Mouse (Mus musculus) liver, embryonic 12.5 days (tissue): ENCODE data around the gene Spats1. TPM values are rescaled to one million over a fixed set of nuclear protein-coding genes. Genes with fewer than 3 reads are reported as not detected.
A peak's percentile ranks its signal among the peaks of the same experiment; 100 is the strongest.

Experiments
- ATAC-seq: fragments of 200-750 bp; cut with Nextera tagmentation; 2 replicates; pipeline ENCODE4 v1.8.0; 2017; ENCODE audit warnings: moderate number of reproducible peaks, mild to moderate bottlenecking, moderate library complexity
- H3K27ac ChIP-seq: fragments of 300-500 bp; sonication (generic); 2 replicates; pipeline ENCODE4 v1.5.1; 2016; ENCODE audit warnings: mild to moderate bottlenecking
- H3K27me3 ChIP-seq: fragments of 300-500 bp; sonication (generic); replicated peaks from 2 replicates; pipeline ENCODE4 v1.6.1; 2016; ENCODE audit warnings: mild to moderate bottlenecking, moderate library complexity
- H3K36me3 ChIP-seq: fragments of 300-500 bp; sonication (generic); 2 replicates; pipeline ENCODE4 v1.6.1; 2016; ENCODE audit warnings: mild to moderate bottlenecking, moderate library complexity
- H3K4me1 ChIP-seq: fragments of 300-500 bp; sonication (generic); 2 replicates; pipeline ENCODE4 v1.6.1; 2016
- H3K4me2 ChIP-seq: fragments of 300-500 bp; sonication (generic); 2 replicates; pipeline ENCODE4 v1.6.1; 2016; ENCODE audit warnings: mild to moderate bottlenecking, moderate library complexity
- H3K4me3 ChIP-seq: fragments of 300-500 bp; sonication (generic); 2 replicates; pipeline ENCODE4 v1.5.1; 2016; ENCODE audit warnings: mild to moderate bottlenecking, moderate library complexity
- H3K9ac ChIP-seq: fragments of 300-500 bp; sonication (generic); 2 replicates; pipeline ENCODE4 v1.6.1; 2016; ENCODE audit warnings: mild to moderate bottlenecking, moderate library complexity
- H3K9me3 ChIP-seq: fragments of 300-500 bp; sonication (generic); replicated peaks from 2 replicates; pipeline ENCODE4 v1.6.1; 2016; ENCODE audit warnings: mild to moderate bottlenecking, moderate library complexity
- WGBS: fragments of 180-500 bp; shearing (Covaris S2); methylation state at CpG from one replicate; pipeline ENCODE4 v1.1.7; 2016; ENCODE audit not compliant: insufficient replicate concordance; 5-methylcytosine and 5-hydroxymethylcytosine counted together
- polyA plus RNA-seq: library from polyadenylated mRNA; unstranded; fragments of >200 nt; fragmentation: Nextera tagmentation; extraction: Ambion mirVana; gene quantifications from 2 replicates; pipeline ENCODE4 v1.2.1, GENCODE M21; 2016

The Spats1 gene
- polyA plus RNA-seq, 1 experiment from 2014 or later: 0.24 TPM

- no peak overlapping the region for H3K27ac ChIP-seq
- no peak overlapping the region for H3K9ac ChIP-seq
- H3K4me1 ChIP-seq: no peaks in the 10 kb centered on the region
- H3K4me2 ChIP-seq: no peak overlapping the region
- peaks cover 30% of the 10 kb centered on the region for H3K27me3 ChIP-seq
- no peak for ATAC-seq
- WGBS: 70% methylated on average over 23 of the region's 23 CpGs
- no peaks in the 10 kb centered on the region for H3K9me3 ChIP-seq
- H3K4me3 ChIP-seq: no peak overlapping the region
- no peaks in the 10 kb centered on the region for H3K36me3 ChIP-seq
Observed at GRCm38 (mm10) chr17:45488321-45489254, 13.4 kb upstream of the Spats1 start.

- no peak overlapping the region for H3K4me2 ChIP-seq
- H3K4me1 ChIP-seq: no peaks in the 10 kb centered on the region
- ATAC-seq: no peak
- peaks cover 19% of the 10 kb centered on the region for H3K27me3 ChIP-seq
- H3K36me3 ChIP-seq: no peaks in the 10 kb centered on the region
- H3K9me3 ChIP-seq: no peaks in the 10 kb centered on the region
- H3K9ac ChIP-seq: no peak overlapping the region
- H3K4me3 ChIP-seq: no peak overlapping the region
- WGBS: 11% methylated on average over 5 of the region's 5 CpGs
- H3K27ac ChIP-seq: no peak overlapping the region
Observed at GRCm38 (mm10) chr17:45487216-45487615, 12.0 kb upstream of the Spats1 start.

- Histone ChIP-seq H3K9ac (no peak overlapping the region), H3K4me2 (no peak overlapping the region), H3K27ac (no peak overlapping the region), H3K4me3 (no peak overlapping the region), H3K36me3 (no peaks in the 10 kb centered on the region), H3K9me3 (no peaks in the 10 kb centered on the region), H3K27me3 (peaks cover 15% of the 10 kb centered on the region), H3K4me1 (no peaks in the 10 kb centered on the region)
- 62% methylated on average over 7 of the region's 7 CpGs for WGBS
- ATAC-seq: no peak
Observed at GRCm38 (mm10) chr17:45485581-45485980, 10.4 kb upstream of the Spats1 start.

GRCm38 (mm10) chr17:45480429-45480828 lies 5.2 kb upstream of the Spats1 start:
- Histone ChIP-seq H3K36me3 (no peaks in the 10 kb centered on the region), H3K9ac (no peak overlapping the region), H3K9me3 (no peaks in the 10 kb centered on the region), H3K27ac (no peak overlapping the region), H3K27me3 (peaks cover 36% of the 10 kb centered on the region), H3K4me1 (no peaks in the 10 kb centered on the region), H3K4me3 (no peak overlapping the region), H3K4me2 (no peak overlapping the region)
- WGBS: 17% methylated on average over 2 of the region's 2 CpGs
- no peak for ATAC-seq

GRCm38 (mm10) chr17:45478234-45478825 lies 3.1 kb upstream of the Spats1 start:
- Histone ChIP-seq H3K27ac (no peak overlapping the region), H3K4me3 (no peak overlapping the region), H3K36me3 (no peaks in the 10 kb centered on the region), H3K9ac (no peak overlapping the region), H3K27me3 (peaks cover 50% of the 10 kb centered on the region), H3K4me1 (peaks cover 7% of the 10 kb centered on the region; the same call in 1 of the 2 replicates), H3K9me3 (no peaks in the 10 kb centered on the region), H3K4me2 (peak overlapping the region; percentile 33)
- 5% methylated on average over 12 of the region's 12 CpGs for WGBS
- ATAC-seq: no peak

- H3K4me2 ChIP-seq: peak overlapping the region; percentile 67
- WGBS: 59% methylated on average over 8 of the region's 8 CpGs
- no peaks in the 10 kb centered on the region for H3K36me3 ChIP-seq
- H3K4me1 ChIP-seq: peaks cover 7% of the 10 kb centered on the region; the same call in 1 of the 2 replicates
- no peak for ATAC-seq
- H3K27ac ChIP-seq: no peak overlapping the region
- H3K9ac ChIP-seq: no peak overlapping the region
- H3K4me3 ChIP-seq: peak overlapping the region; percentile 45; the same call in 1 of the 2 replicates
- no peaks in the 10 kb centered on the region for H3K9me3 ChIP-seq
- peaks cover 48% of the 10 kb centered on the region for H3K27me3 ChIP-seq
Observed at GRCm38 (mm10) chr17:45474146-45474545, 1.1 kb downstream of the Spats1 start.

GRCm38 (mm10) chr17:45473667-45474066 lies 1.5 kb downstream of the Spats1 start:
- ATAC-seq: no peak
- Histone ChIP-seq H3K27me3 (peaks cover 45% of the 10 kb centered on the region), H3K27ac (no peak overlapping the region)

GRCm38 (mm10) chr17:45470726-45471125 lies 4.5 kb downstream of the Spats1 start:
- H3K27ac ChIP-seq: no peak overlapping the region
- H3K4me3 ChIP-seq: no peak overlapping the region
- 55% methylated on average over 7 of the region's 7 CpGs for WGBS
- peaks cover 3% of the 10 kb centered on the region for H3K9me3 ChIP-seq
- H3K9ac ChIP-seq: no peak overlapping the region
- no peak overlapping the region for H3K4me2 ChIP-seq
- H3K27me3 ChIP-seq: peaks cover 20% of the 10 kb centered on the region
- no peak for ATAC-seq
- peaks cover 7% of the 10 kb centered on the region; the same call in 1 of the 2 replicates for H3K4me1 ChIP-seq
- H3K36me3 ChIP-seq: no peaks in the 10 kb centered on the region

More at GRCm38 (mm10) chr17:45473667-45474066, 1.5 kb downstream of the Spats1 start:
- Histone ChIP-seq H3K4me3 (no peak overlapping the region), H3K4me2 (no peak overlapping the region), H3K4me1 (peaks cover 7% of the 10 kb centered on the region; the same call in 1 of the 2 replicates), H3K36me3 (no peaks in the 10 kb centered on the region), H3K9me3 (no peaks in the 10 kb centered on the region), H3K9ac (no peak overlapping the region)
- WGBS: 52% methylated on average over 6 of the region's 6 CpGs

GRCm38 (mm10) chr17:45468302-45468701 lies 6.9 kb downstream of the Spats1 start:
- Histone ChIP-seq H3K4me1 (no peaks in the 10 kb centered on the region), H3K9ac (no peak overlapping the region), H3K27me3 (peaks cover 3% of the 10 kb centered on the region; the same call in 1 of the 2 replicates), H3K36me3 (no peaks in the 10 kb centered on the region), H3K9me3 (peaks cover 3% of the 10 kb centered on the region), H3K27ac (no peak overlapping the region), H3K4me3 (no peak overlapping the region), H3K4me2 (no peak overlapping the region)
- no peak for ATAC-seq
- WGBS: 58% methylated on average over 5 of the region's 5 CpGs

- H3K4me1 ChIP-seq: no peaks in the 10 kb centered on the region
- no peaks in the 10 kb centered on the region for H3K27me3 ChIP-seq
- no peaks in the 10 kb centered on the region for H3K36me3 ChIP-seq
- H3K9ac ChIP-seq: no peak overlapping the region
- H3K9me3 ChIP-seq: peaks cover 3% of the 10 kb centered on the region
- H3K4me2 ChIP-seq: no peak overlapping the region
- no peak for ATAC-seq
- H3K27ac ChIP-seq: no peak overlapping the region
- 61% methylated on average over 2 of the region's 2 CpGs for WGBS
- no peak overlapping the region for H3K4me3 ChIP-seq
Observed at GRCm38 (mm10) chr17:45466701-45467100, 8.5 kb downstream of the Spats1 start.

- Histone ChIP-seq H3K27me3 (no peaks in the 10 kb centered on the region), H3K4me3 (no peak overlapping the region), H3K9ac (no peak overlapping the region), H3K9me3 (peaks cover 3% of the 10 kb centered on the region), H3K4me2 (no peak overlapping the region), H3K27ac (no peak overlapping the region), H3K4me1 (no peaks in the 10 kb centered on the region), H3K36me3 (no peaks in the 10 kb centered on the region)
- WGBS: 67% methylated on average over 9 of the region's 9 CpGs
- no peak for ATAC-seq
Observed at GRCm38 (mm10) chr17:45464255-45464654, 11.0 kb downstream of the Spats1 start.

GRCm38 (mm10) chr17:45462506-45462905 lies 12.7 kb downstream of the Spats1 start:
- H3K4me3 ChIP-seq: no peak overlapping the region
- ATAC-seq: no peak
- H3K9me3 ChIP-seq: peaks cover 3% of the 10 kb centered on the region; the same call in 1 of the 2 replicates
- WGBS: 84% methylated on average over 4 of the region's 4 CpGs
- no peaks in the 10 kb centered on the region for H3K36me3 ChIP-seq
- no peaks in the 10 kb centered on the region for H3K27me3 ChIP-seq
- no peak overlapping the region for H3K4me2 ChIP-seq
- no peak overlapping the region for H3K9ac ChIP-seq
- no peaks in the 10 kb centered on the region for H3K4me1 ChIP-seq
- no peak overlapping the region for H3K27ac ChIP-seq
